Mouse (Mus musculus) embryonic facial prominence, embryonic 12.5 days (tissue): Measurements from ENCODE around the gene Wdr91. TPM values are rescaled to one million over a fixed set of nuclear protein-coding genes. Genes with fewer than 3 reads are reported as not detected.

Source experiments
- ATAC-seq: fragments of 200-750 bp; cut with Nextera tagmentation; 2 replicates; pipeline ENCODE4 v1.8.0; 2017; ENCODE audit not compliant: insufficient number of reproducible peaks, insufficient read depth, low FRiP score, low TSS enrichment
- H3K27ac ChIP-seq: fragments of 300-500 bp; sonication (generic); 2 replicates; pipeline ENCODE4 v1.5.1; 2016; ENCODE audit warnings: mild to moderate bottlenecking
- H3K27me3 ChIP-seq: fragments of 300-500 bp; sonication (generic); 2 replicates; pipeline ENCODE4 v1.6.1; 2016; ENCODE audit warnings: mild to moderate bottlenecking, moderate library complexity
- H3K36me3 ChIP-seq: fragments of 300-500 bp; sonication (generic); 2 replicates; pipeline ENCODE4 v1.6.1; 2016; ENCODE audit warnings: mild to moderate bottlenecking
- H3K4me1 ChIP-seq: fragments of 300-500 bp; sonication (generic); 2 replicates; pipeline ENCODE4 v1.6.1; 2016
- H3K4me2 ChIP-seq: fragments of 300-500 bp; sonication (generic); replicated peaks from 2 replicates; pipeline ENCODE4 v1.6.1; 2016; ENCODE audit warnings: mild to moderate bottlenecking, moderate library complexity
- H3K4me3 ChIP-seq: fragments of 300-500 bp; sonication (generic); 2 replicates; pipeline ENCODE4 v1.5.1; 2016; ENCODE audit warnings: mild to moderate bottlenecking
- H3K9ac ChIP-seq: fragments of 300-500 bp; sonication (generic); 2 replicates; pipeline ENCODE4 v1.6.1; 2016; ENCODE audit warnings: mild to moderate bottlenecking, moderate library complexity
- H3K9me3 ChIP-seq: fragments of 300-500 bp; sonication (generic); 2 replicates; pipeline ENCODE4 v1.6.1; 2016; ENCODE audit warnings: mild to moderate bottlenecking, moderate library complexity
- WGBS: fragments of 180-500 bp; shearing (Covaris S2); methylation state at CpG from one replicate; pipeline ENCODE4 v1.1.7; 2016; 5-methylcytosine and 5-hydroxymethylcytosine counted together
- polyA plus RNA-seq: library from polyadenylated mRNA; unstranded; fragments of >200 nt; fragmentation: Nextera tagmentation; extraction: Ambion mirVana; gene quantifications from 2 replicates; pipeline ENCODE4 v1.2.1, GENCODE M21; 2016

The Wdr91 gene
- polyA plus RNA-seq, 1 experiment from 2014 or later, result 12.7 TPM

DNA sequence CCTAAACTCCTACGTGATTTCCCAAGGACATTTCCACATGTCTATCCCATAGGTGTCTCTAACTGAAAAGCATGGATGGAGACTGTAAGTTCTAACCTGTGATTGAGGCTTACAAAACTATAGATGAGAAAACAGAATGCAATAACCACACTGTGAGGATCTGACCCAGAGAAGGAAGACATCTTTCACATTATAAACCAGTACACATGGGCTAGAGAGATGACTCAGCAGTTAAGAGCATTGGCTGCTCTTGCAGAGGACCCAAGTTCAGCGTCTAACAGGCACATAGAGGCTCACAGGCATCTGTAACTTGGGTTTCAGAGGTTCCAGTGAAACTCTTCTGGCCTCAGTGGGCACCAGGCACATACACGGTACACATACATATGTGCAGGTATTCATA is 3.8 kb upstream of the Wdr91 start:
- no peak for ATAC-seq
- H3K36me3 ChIP-seq, result no peaks in the 10 kb centered on the region
- H3K4me3 ChIP-seq, result no peak overlapping the region
- H3K9me3 ChIP-seq, result no peaks in the 10 kb centered on the region
- WGBS, result 82% methylated on average over 3 of the region's 3 CpGs
- no peak overlapping the region for H3K27ac ChIP-seq
- no peak overlapping the region for H3K4me2 ChIP-seq
- peaks cover 6% of the 10 kb centered on the region for H3K4me1 ChIP-seq
- no peak overlapping the region for H3K9ac ChIP-seq
- H3K27me3 ChIP-seq, result no peaks in the 10 kb centered on the region

DNA sequence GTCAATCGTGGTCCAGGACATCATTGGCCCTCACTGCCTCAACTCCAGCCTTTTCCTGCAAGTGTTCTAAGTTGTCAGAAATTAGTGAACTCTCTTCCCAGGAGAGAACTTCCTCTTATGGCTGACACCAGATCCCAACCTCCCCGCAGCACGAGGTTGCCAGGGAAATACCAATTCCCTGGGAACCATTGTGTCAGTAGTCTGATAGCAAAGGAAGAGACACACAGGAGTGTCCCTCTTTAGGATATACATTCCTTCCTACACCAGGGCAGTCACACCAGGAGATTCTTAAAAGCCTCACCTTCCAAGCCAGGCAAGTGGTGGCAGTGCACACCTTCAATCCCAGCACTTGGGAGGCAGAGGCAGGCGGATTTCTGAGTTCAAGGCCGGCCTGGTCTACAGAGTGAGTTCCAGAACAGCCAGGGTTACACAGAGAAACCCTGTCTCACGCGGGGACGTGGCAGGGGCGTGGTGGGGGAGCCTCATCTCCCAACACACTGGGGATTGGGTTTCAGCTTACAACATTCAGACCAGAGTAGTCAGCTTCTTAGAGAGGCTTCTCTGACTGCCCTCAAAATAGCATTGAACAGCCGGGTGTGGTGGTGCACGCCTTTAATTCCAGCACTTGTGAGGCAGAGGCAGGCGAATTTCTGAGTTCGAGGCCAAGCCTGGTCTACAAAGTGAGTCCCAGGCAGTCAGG is 2.8 kb upstream of the Wdr91 start:
- Histone ChIP-seq H3K27me3 (no peaks in the 10 kb centered on the region), H3K27ac (no peak overlapping the region), H3K9me3 (no peaks in the 10 kb centered on the region), H3K9ac (no peak overlapping the region), H3K4me2 (no peak overlapping the region), H3K36me3 (no peaks in the 10 kb centered on the region), H3K4me1 (peaks cover 6% of the 10 kb centered on the region), H3K4me3 (no peak overlapping the region)
- 81% methylated on average over 13 of the region's 13 CpGs for WGBS
- no peak for ATAC-seq

DNA sequence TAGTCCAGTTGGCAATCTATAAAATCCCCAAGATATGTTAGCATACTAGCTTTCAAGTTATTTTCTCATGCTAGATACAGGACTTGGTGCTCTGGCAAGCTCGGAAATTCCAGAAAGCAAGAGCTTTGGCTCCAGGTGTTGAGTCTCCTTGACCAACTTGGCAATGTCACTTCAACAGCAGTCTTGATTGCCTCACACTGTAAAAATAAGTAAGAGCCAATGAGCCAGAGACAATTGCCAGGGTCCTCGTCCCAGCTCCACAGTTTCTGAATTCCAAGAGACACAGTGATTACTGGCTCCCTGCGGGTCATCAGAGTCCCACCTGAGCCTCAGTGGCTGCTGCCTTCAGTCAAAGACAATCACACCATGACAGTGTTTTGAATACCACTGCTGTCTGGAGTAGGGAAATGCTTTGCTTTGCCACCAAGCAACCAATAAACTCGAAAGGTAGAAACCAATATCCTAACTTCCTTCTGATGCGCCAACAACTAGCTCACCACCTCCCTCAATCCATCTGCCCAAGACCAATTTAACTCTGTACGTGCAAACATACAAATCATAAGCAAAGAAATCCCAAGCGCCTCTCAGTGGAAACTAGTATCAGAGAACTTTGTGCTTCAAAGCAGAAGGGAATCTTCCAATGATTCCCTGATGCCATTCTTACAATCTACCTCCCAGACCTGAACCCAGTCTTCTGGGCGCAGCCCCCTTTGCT is 888 bp downstream of the Wdr91 start:
- H3K27ac ChIP-seq, result peak overlapping the region; percentile 71; the same call in 1 of the 2 replicates
- no peaks in the 10 kb centered on the region for H3K9me3 ChIP-seq
- no peak for ATAC-seq
- H3K4me1 ChIP-seq, result peaks cover 6% of the 10 kb centered on the region
- peak overlapping the region; percentile 67 for H3K9ac ChIP-seq
- peaks cover 28% of the 10 kb centered on the region for H3K36me3 ChIP-seq
- WGBS, result 56% methylated on average over 8 of the region's 8 CpGs
- H3K4me3 ChIP-seq, result peak overlapping the region; percentile 62
- peak overlapping the region; percentile 71 for H3K4me2 ChIP-seq
- H3K27me3 ChIP-seq, result no peaks in the 10 kb centered on the region

DNA sequence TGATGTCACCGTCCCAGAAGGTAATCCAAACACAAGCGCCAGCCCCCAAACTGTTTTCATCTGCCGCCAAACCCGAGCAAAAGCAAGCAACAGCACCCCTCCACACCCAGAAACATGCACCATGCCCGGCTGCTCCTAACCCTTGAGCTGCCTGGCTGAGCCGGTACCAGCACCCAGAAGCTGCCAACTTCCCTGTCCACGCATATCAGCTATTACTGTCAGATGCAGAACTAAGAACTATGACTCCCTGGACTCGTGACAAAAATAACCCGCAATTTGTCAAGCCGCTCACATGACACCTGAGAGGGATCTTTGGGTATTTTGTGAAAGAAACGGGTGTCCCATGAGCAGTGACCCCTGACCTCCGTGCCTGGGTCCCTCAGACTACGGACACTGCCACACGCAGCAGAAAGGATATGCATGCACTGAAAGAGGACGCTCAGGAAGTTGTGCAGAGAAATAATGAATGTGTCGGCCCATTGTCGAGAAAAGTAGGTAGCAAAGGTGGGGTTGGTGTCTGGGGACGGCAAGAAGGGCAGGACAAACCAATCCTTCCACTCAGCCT is 2.9 kb downstream of the Wdr91 start:
- Histone ChIP-seq H3K9ac (no peak overlapping the region), H3K4me1 (peaks cover 6% of the 10 kb centered on the region), H3K27ac (no peak overlapping the region), H3K36me3 (peaks cover 38% of the 10 kb centered on the region), H3K9me3 (no peaks in the 10 kb centered on the region), H3K4me2 (no peak overlapping the region), H3K4me3 (no peak overlapping the region), H3K27me3 (no peaks in the 10 kb centered on the region)
- WGBS, result 76% methylated on average over 18 of the region's 18 CpGs
- no peak for ATAC-seq

DNA sequence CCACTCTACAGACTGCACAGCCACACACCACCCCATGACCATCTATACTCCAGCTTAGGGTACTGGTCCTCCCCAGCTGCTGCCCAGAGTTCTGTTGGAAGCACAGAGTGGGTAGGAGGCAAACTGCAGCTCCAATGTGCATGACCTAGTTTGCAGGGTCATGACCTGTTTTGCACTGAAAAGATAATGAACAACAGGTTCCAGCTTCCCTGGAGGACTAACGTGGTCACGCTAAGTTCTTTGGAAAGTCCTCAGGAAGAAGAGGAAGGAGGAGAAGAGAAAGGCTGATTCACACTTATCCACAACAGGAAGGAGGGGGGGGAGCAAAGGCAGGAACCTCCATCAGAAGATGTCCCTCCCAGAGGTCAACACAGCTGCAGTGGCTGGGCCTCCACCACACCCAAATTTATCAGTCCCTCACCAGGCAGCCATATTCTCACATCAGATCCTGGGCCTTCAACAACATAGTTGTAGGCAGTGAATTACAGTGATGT is 3.5 kb downstream of the Wdr91 start:
- Histone ChIP-seq H3K36me3 (peaks cover 38% of the 10 kb centered on the region), H3K9ac (no peak overlapping the region), H3K27me3 (no peaks in the 10 kb centered on the region), H3K4me3 (no peak overlapping the region), H3K9me3 (no peaks in the 10 kb centered on the region), H3K4me1 (peaks cover 6% of the 10 kb centered on the region), H3K4me2 (no peak overlapping the region), H3K27ac (no peak overlapping the region)
- 37% methylated on average over 2 of the region's 2 CpGs for WGBS
- ATAC-seq, result no peak

DNA sequence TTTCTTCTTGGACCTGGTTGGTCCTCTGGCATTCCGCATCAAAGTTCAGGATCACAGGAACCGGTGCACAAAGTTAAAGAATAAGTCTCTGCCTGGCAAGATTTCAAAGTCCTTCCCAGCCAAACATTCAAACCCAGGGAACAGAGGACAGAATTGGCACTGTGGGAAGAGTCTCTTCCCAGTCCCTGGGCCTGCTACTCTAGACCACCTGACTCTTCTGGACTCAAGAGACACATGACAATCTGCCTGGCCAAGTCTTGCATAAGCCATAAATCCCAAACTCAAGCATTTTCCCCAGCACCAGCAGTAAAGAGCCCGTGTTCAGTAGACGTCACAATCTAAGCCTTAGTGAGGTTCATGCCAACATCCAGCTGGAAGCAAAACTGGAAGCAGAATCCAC is 4.0 kb downstream of the Wdr91 start:
- H3K36me3 ChIP-seq, result peaks cover 42% of the 10 kb centered on the region
- H3K27ac ChIP-seq, result no peak overlapping the region
- no peak overlapping the region for H3K4me3 ChIP-seq
- H3K4me2 ChIP-seq, result no peak overlapping the region
- no peak for ATAC-seq
- WGBS, result 93% methylated on average over 4 of the region's 4 CpGs
- H3K9ac ChIP-seq, result no peak overlapping the region
- H3K4me1 ChIP-seq, result peaks cover 6% of the 10 kb centered on the region
- no peaks in the 10 kb centered on the region for H3K9me3 ChIP-seq
- H3K27me3 ChIP-seq, result no peaks in the 10 kb centered on the region

DNA sequence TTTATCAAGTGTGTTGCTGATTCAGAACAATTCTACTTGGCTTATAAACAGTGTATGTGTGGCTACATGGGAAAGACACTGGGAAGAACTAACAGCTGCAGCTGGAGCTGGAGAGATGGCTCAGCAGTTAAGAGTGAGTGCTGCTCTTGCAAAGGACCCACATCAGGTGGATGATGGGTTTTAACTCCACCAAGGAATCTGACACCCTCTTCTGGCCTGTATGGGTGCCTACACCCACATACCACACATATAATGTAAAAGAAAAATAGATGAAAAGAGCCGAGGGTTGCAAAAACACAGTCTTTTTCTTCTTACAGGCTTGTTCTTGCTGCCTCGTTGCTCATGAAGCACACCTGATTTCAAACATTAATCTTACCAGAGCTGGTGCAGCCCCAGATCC is 4.6 kb downstream of the Wdr91 start:
- no peak for ATAC-seq
- Histone ChIP-seq H3K9me3 (no peaks in the 10 kb centered on the region), H3K27ac (no peak overlapping the region), H3K27me3 (no peaks in the 10 kb centered on the region), H3K4me2 (no peak overlapping the region), H3K9ac (no peak overlapping the region), H3K36me3 (peaks cover 46% of the 10 kb centered on the region), H3K4me3 (no peak overlapping the region), H3K4me1 (peaks cover 6% of the 10 kb centered on the region)
- WGBS, result 77% methylated on average over 2 of the region's 2 CpGs

DNA sequence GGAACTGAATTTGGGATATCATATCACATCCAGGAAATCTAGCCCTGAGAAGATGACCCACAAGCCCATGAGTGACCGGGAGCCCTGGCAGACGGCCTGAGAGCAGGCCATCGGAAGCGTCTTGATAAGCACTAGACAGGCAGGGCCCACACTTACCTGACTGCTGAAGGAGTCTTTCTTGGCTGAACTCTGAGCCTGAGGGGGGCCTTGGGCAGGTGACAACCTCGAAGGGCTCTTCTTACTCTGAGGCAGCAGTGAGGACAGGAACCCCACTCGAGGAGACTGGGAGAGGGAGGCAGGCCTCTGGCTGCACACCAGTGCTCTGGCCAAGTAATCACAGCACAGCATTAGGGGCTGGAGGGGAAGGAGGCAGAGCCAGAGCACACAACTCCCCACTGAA is 6.3 kb downstream of the Wdr91 start:
- no peak overlapping the region for H3K4me2 ChIP-seq
- no peak for ATAC-seq
- H3K36me3 ChIP-seq, result peaks cover 56% of the 10 kb centered on the region
- no peaks in the 10 kb centered on the region for H3K4me1 ChIP-seq
- 86% methylated on average over 6 of the region's 6 CpGs for WGBS
- H3K27me3 ChIP-seq, result no peaks in the 10 kb centered on the region
- no peak overlapping the region for H3K9ac ChIP-seq
- no peak overlapping the region for H3K4me3 ChIP-seq
- H3K9me3 ChIP-seq, result no peaks in the 10 kb centered on the region
- no peak overlapping the region for H3K27ac ChIP-seq

DNA sequence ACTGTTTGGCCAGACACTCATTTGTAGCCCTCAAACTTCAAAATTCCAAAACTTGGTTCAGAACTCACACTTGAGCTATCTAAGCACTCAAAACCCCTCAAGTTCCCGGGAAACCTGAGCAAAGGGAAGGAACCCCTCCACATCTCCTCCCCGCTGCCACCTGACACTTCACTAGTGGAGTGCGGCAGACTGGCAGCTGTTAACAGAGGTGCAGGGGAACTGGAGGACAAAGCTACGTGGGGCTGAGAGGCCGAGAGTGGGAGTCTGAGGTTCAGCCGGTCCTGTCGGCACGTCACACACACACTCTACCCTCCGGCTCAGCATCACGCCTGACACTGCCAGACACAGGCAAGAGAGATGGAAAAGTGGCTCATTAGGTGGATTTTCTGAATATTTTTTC is 6.8 kb downstream of the Wdr91 start:
- no peak overlapping the region for H3K4me2 ChIP-seq

DNA sequence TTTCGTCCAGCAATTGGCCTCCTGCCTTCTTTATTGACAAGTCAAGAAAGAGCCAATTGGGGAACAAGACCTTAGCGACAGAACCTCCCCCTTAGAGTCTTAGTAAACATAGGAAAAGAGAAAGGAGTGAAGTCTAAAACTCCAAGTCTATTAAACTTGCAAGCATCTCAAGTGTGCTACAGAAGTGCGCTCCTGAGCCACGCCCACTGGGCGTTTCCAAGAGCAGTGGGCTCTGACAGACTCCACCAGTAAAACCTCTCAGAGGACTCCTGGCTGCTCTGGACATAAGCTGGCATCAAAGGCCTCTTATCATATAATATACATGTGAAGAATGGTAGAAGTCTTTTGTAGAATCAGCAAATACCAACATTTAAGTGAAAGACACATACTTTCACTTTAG is 7.2 kb downstream of the Wdr91 start:
- Histone ChIP-seq H3K9ac (no peak overlapping the region), H3K27me3 (no peaks in the 10 kb centered on the region), H3K27ac (no peak overlapping the region), H3K4me1 (no peaks in the 10 kb centered on the region), H3K4me2 (no peak overlapping the region), H3K4me3 (no peak overlapping the region), H3K9me3 (no peaks in the 10 kb centered on the region), H3K36me3 (peaks cover 62% of the 10 kb centered on the region)
- WGBS, result 83% methylated on average over 5 of the region's 5 CpGs
- no peak for ATAC-seq

More for the DNA sequence above, 6.8 kb downstream of the Wdr91 start:
- Histone ChIP-seq H3K9ac (no peak overlapping the region), H3K27ac (no peak overlapping the region), H3K4me3 (no peak overlapping the region), H3K36me3 (peaks cover 61% of the 10 kb centered on the region), H3K27me3 (no peaks in the 10 kb centered on the region), H3K4me1 (no peaks in the 10 kb centered on the region), H3K9me3 (no peaks in the 10 kb centered on the region)
- WGBS, result 82% methylated on average over 10 of the region's 10 CpGs
- no peak for ATAC-seq

DNA sequence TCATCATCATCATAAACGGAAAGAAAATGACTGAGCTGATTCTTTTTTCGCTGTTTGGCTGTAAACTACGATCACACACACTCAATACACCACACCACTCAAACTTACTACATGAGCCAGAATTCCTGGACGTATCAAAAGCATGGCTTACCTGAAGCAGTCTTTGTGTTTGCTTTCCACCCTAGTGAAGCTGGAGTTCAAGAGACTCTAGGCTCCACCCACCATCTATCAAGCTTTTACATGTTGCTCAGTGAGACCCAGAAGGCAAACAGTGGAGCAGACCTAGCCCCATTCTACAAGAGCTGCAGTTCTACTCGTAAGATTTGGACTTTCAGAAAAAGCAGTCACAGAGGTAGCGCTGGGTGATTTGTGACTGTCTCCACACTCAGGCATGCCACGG is 8.1 kb downstream of the Wdr91 start:
- Histone ChIP-seq H3K4me3 (no peak overlapping the region), H3K4me1 (no peaks in the 10 kb centered on the region), H3K27ac (no peak overlapping the region), H3K9me3 (no peaks in the 10 kb centered on the region), H3K9ac (no peak overlapping the region), H3K27me3 (no peaks in the 10 kb centered on the region), H3K36me3 (peaks cover 59% of the 10 kb centered on the region), H3K4me2 (no peak overlapping the region)
- 90% methylated on average over 7 of the region's 7 CpGs for WGBS
- no peak for ATAC-seq

DNA sequence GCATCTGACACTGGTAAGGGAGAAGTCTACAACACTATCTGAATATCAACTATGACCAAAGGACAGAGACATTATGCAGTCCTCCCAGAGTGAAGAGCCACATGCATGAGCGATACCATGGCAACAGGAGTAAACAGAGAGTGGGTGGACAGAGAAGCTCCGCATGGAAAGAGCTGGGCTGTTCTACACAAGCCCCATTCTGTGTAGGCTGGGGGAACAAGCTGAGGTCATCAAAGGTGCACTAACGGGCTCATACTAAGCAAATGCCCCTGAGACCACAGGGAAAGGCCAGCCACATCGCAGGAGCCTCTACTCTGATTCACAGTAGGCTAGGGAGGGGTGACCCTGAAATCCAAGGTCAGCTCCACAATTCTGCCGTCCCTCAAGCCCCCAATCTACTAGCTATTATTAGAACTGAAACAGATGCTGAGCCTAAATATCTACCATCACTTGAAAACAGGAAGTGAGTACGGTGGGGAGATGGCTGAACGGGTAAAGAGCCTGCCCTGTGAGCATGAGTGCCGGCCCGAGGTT is 8.7 kb downstream of the Wdr91 start:
- ATAC-seq, result no peak
- Histone ChIP-seq H3K4me2 (no peak overlapping the region), H3K4me1 (no peaks in the 10 kb centered on the region), H3K27me3 (no peaks in the 10 kb centered on the region), H3K9ac (no peak overlapping the region), H3K27ac (no peak overlapping the region), H3K36me3 (peaks cover 57% of the 10 kb centered on the region), H3K9me3 (no peaks in the 10 kb centered on the region), H3K4me3 (no peak overlapping the region)
- WGBS, result 66% methylated on average over 9 of the region's 9 CpGs
